Mouse (Mus musculus) stomach, postnatal 0 days (tissue): ENCODE results near the gene Mrvi1.

Experiments
- CTCF ChIP-seq: IDR thresholded peaks from 2 replicates; pipeline ENCODE4 v1.5.1; 2016; ENCODE audit warnings: antibody characterized with exemption, low read depth, mild to moderate bottlenecking, moderate library complexity
- EP300 ChIP-seq: optimal IDR thresholded peaks from 2 replicates; pipeline ENCODE3; 2016; ENCODE audit warnings: antibody characterized with exemption

GRCm38 (mm10) chr7:110962943-110963654 is 19.2 kb downstream of the Mrvi1 start:
- TF ChIP-seq CTCF (no peak), EP300 (no peak)
